Mouse (Mus musculus) thymus, postnatal 36 days (tissue): ENCODE data around the gene Hist1h2ac.
A peak's percentile ranks its signal among the peaks of the same experiment; 100 is the strongest.
"Not testable (repeated sequence)": the region's sequence is repeated elsewhere in the genome, so short reads cannot be mapped to it uniquely, and the experiment has no call there.

ENCODE experiments used
- DNase-seq, 2 experiments: peaks; one replicate each; pipeline ENCODE4 v3.0.0; 2022; ENCODE audit warnings: mixed read lengths in 2 of 2

Hist1h2ac gene

DNA sequence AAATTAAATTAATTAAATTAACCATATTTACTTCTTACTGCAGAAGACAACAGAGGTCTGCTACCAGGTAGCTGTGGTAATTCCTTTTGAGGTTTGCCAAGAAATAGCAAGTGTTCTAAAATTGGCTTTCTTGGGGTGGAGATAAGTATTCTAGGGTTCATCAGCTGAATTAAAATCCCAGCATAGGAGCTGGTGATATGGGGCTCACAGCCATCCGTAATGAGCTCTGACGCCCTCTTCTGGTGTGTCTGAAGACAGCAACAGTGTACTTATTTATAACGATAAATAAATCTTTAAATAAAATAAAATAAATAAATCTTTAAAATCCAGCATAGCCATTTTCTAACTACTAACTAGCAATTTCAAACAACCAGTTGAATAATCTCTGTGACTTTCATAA, 16.0 kb upstream of the Hist1h2ac start:
- DNase-seq, result no peak

- no peak for DNase-seq
These were observed 15.2 kb upstream of the Hist1h2ac start for GRCm38 (mm10) chr13:23698996-23699395.

DNA sequence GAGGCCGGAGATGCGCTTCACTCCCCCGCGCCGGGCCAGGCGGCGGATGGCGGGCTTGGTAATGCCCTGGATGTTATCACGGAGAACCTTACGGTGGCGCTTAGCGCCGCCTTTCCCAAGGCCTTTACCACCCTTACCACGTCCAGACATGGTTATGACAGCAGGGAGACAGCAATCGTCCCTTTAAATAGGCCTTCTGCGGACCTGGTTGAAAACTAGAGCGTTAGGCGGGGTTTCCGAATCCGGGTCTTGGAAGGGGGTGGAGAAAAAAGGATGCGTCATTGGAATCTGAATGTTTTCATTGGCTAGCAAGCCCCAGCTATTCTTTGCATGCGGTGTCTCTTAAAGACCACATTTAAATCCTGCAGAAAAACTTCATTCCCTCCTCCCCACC, 14.5 kb upstream of the Hist1h2ac start, which contains the start of gene Hist1h4c:
Gene Hist1h4c, minus strand, starts transcription at position 155 of the 394 bp plus-strand sequence.
- peak; percentile 98 to 99 for DNase-seq

DNA sequence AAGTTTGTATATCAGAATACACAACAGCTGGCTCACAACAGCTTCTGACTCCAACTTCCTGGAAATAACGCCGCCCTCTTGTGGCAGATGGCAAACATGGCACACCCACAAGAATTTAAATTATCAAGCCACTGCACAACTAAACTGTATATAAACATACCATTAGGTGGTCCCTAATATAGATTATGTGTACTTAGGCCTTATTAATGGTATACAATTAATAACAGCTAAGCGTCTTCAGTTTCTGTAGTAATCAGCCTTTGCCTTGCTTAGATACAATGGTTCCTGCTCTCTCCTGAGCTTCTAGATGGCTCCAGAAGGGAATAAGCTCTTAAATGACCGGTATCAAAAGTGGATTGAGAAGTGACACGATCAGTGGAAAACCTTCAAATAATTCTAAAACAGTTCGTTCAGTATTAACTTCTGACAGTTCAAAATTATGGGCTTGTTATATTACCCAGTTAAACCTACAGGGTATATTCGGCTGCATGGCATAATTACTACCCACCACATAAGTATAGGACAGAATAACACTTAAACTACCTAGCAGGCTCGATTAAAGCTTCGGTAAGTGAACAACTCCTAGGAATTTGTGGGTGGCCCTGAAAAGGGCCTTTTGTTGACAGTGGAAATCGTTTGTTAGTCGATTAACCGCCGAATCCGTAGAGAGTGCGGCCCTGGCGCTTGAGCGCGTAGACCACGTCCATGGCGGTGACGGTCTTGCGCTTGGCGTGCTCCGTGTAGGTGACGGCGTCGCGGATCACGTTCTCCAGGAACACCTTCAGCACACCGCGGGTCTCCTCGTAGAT, 13.9 kb upstream of the Hist1h2ac start:
- peak; percentile 56 to 73 for DNase-seq

GRCm38 (mm10) chr13:23696061-23696474, 12.3 kb upstream of the Hist1h2ac start:
- DNase-seq, result peak in 1 of 2 experiments; percentile 31

DNA sequence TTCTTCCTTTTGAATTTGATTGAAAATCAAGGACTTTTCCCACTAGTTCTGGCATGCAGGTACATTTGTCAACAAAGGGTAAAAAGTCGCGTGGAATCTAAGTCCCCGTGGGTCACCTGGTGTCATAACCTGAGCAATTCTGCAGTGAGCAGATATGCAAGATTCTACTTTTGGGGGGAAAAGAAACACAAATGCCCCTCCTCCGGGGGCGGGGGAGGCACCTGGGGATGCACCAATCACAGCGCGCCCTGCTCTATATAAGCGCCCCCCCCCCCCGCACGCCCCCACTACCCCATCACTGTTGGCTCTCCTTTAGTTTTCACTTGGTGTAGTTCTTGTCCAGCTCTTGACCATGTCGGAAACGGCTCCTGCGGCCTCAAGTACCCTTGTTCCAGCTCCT, 11.8 kb upstream of the Hist1h2ac start, which contains the start of gene Hist1h1t:
Gene Hist1h1t, plus strand, starts transcription at position 301 of the 400 bp plus-strand sequence.
- no peak for DNase-seq

DNA sequence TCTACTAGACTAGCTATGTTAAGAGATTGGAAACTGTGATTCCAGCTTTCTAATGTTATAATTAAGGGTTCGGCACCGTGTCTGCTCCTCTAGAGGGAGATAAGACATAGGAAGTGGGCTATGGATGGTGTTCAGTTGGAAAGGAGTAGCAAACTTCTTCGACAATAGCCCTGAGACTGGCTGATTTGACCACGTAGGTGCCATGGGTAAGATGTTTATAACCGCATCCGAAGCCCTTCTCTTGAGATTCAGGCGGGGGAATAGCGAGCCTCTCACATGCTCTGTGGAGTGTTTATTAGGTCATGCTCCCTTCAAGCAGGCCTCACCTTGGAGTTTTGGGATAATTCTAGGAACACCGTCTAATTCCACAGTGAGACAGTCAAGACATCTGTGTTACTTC, 11.2 kb upstream of the Hist1h2ac start:
- DNase-seq, result no peak

DNA sequence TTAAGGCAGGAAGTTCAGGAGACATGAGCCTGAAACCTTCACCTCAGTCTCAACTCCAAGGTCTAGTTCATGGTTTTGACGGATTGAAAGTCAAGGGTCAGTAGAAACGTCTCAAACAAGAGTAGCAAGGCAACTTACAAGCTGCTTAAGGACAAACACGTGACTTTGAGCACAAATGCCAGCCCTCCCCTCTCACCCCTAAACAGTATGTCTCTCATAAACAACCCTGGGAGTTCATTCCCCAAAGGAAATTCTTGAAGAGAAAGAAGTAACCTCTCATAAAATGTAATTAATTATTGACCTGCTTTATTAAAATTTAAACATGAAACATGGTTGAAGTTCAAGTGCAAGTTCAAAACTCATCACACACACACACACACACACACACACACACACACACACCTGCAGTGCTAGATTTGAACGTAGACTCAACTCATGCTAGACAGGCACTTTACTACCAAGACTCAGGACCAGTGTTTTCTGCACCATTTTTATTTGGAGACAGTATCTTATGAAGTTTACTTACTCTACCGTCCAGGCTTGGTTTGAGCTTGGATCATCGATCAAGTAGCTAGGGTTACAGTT, 10.2 kb upstream of the Hist1h2ac start:
- DNase-seq, result no peak

GRCm38 (mm10) chr13:23689459-23689858, 5.7 kb upstream of the Hist1h2ac start:
- DNase-seq, result no peak

- no peak for DNase-seq
These were observed 5.2 kb upstream of the Hist1h2ac start for GRCm38 (mm10) chr13:23688956-23689355.

GRCm38 (mm10) chr13:23687907-23688306, 4.2 kb upstream of the Hist1h2ac start:
- DNase-seq, result no peak

DNA sequence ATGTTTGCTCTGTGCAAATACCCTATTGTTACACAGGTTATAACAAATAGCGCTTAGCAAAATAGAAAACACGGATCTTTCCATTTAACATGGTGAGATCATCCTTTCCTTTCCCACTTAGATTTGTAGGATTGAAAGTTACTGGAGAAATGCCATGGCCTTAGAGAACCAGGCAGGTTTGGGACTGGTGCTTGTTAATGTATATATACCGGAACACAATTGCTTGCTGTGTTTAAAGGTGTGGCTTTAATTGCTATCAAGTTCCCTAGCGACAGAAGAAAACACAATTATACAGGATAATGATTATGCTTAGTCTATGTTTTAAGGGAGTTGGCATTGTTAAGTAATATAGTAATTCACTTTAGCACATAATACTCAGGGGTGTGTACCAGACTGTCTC, 3.4 kb upstream of the Hist1h2ac start:
- DNase-seq, result no peak

DNA sequence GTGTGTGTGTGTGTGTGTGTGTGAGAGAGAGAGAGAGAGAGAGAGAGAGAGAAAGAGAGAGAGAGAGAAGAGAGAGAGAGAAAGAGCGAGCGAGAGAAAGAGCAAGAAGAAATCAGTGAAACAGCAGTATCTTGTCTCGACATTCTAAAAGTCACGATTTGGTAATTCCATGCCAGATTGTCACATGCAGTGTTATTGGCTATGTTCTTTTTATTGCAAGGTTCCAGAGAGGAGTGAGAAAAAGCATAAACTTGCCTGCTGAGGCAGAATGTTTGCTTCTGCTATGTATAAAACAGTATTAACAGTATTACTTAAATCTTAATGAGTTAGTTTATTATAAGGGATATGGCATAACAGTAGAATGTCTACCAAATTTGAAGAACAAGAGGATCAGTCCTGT, 2.2 kb upstream of the Hist1h2ac start:
- no peak for DNase-seq

- no peak for DNase-seq
These were observed 1.5 kb upstream of the Hist1h2ac start for GRCm38 (mm10) chr13:23685121-23685861.

DNA sequence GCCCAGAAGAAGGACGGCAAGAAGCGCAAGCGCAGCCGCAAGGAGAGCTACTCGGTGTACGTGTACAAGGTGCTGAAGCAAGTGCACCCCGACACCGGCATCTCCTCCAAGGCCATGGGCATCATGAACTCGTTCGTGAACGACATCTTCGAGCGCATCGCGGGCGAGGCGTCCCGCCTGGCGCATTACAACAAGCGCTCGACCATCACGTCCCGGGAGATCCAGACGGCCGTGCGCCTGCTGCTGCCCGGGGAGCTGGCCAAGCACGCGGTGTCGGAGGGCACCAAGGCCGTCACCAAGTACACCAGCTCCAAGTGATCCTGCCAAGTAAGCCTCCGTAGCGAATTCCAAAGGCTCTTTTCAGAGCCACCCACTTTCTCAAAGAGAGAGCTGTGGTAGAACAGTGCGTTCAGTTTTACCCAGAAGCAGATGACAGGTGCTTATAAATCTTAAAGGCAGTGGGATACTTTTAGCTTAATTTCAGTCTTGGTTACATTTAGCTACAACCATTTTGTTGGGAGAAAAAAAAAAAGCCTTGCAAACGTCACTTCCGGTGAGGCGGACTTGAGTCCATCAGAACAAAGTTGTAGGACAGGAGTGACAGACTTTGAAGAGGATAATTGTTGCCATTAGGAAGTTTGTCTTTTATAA, 672 bp upstream of the Hist1h2ac start:
- peak; percentile 30 to 31 for DNase-seq

GRCm38 (mm10) chr13:23682947-23683754, 597 bp downstream of the Hist1h2ac start:
- not testable (repeated sequence) for DNase-seq

DNA sequence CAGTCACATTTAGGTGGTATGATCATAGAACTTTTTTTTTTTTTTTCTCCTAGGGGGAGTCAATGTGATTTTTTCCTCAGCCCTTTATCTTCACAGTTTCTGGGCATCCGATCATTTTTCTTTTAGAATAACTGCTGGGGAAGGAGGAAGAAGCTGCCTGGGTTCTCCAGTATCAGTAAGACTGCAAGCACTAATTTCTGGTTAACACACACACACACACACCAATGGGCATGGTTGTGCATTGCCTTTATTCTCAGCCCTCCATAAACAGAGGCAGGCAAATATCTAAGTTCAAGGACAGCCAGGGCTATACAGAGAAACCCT, 1.2 kb downstream of the Hist1h2ac start:
- DNase-seq, result no peak

DNA sequence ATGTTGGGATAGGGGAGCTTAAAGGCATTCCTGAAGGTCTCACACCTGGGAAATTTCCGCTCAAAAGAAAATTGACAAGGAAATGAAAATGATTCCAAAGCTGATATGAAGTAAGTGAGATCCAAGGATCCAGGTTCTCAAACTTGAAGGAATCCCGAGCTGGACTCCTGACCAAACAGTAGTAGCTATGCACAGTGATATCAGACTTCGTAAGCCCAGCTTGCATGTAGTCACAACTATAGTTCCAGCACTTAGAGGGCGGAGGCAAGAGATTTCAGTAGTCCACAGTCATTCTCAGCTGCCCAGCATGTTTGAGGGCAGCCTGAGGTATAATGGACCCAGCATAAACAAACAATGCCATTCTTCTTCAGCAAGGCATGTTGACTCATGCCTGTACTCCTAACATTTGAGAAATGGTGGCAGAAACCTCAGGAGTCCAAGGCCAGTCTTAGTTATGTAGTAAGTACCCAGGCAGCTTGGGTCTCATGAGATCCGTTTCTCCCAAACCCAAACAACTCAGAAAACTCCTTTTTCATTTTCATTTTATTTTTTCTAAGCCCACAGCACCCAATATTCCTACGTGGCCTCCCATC, 1.7 kb downstream of the Hist1h2ac start:
- no peak for DNase-seq

GRCm38 (mm10) chr13:23662536-23662935, 21.2 kb downstream of the Hist1h2ac start:
- DNase-seq, result no peak

GRCm38 (mm10) chr13:23659636-23660366, 23.9 kb downstream of the Hist1h2ac start:
- DNase-seq, result no peak
